Mouse (Mus musculus): ENCODE data around the gene Rhbdd3. TPM values are rescaled to one million over a fixed set of nuclear protein-coding genes. Genes with fewer than 3 reads are reported as not detected.

Rhbdd3 gene
- polyA plus RNA-seq (2014; fragmentation: Illumina TruSeq; extraction: RNeasy Lipid Tissue Mini Kit (QIAGEN cat#74804); ENCODE audit: low read depth, low replicate concordance) = 11.9 TPM

GRCm38 (mm10) chr11:5098736-5099542, at the start of gene Rhbdd3, which contains the start of gene Ewsr1:
Gene Rhbdd3, plus strand, starts transcription at chr11:5098926.
Gene Ewsr1, minus strand, starts transcription at chr11:5099266.

GRCm38 (mm10) chr11:5057856-5058641, 40.7 kb upstream of the Rhbdd3 start, which contains the start of gene Rasl10a:
Gene Rasl10a, plus strand, starts transcription at chr11:5058128.

GRCm38 (mm10) chr11:5065056-5065821, 33.5 kb upstream of the Rhbdd3 start, which contains the start of gene Gas2l1:
Gene Gas2l1, minus strand, starts transcription at chr11:5065327.

GRCm38 (mm10) chr11:5151680-5152337, 53.1 kb downstream of the Rhbdd3 start, which contains the start of gene Emid1:
Gene Emid1, minus strand, starts transcription at chr11:5152257.

Other genes with a start within 250 kb of the Rhbdd3 start
- gene Nf2, start 249.4 kb upstream of the Rhbdd3 start, polyA plus RNA-seq (2014; fragmentation: Illumina TruSeq; extraction: RNeasy Lipid Tissue Mini Kit (QIAGEN cat#74804); ENCODE audit: low read depth, low replicate concordance) = 138 TPM
- 4.2 TPM for gene Nipsnap1, start 225.0 kb upstream of the Rhbdd3 start, polyA plus RNA-seq (2014; fragmentation: Illumina TruSeq; extraction: RNeasy Lipid Tissue Mini Kit (QIAGEN cat#74804); ENCODE audit: low read depth, low replicate concordance)
- gene Thoc5, start 203.6 kb upstream of the Rhbdd3 start, polyA plus RNA-seq (2014; fragmentation: Illumina TruSeq; extraction: RNeasy Lipid Tissue Mini Kit (QIAGEN cat#74804); ENCODE audit: low read depth, low replicate concordance) = 35.7 TPM
- gene Nefh, start 150.9 kb upstream of the Rhbdd3 start, polyA plus RNA-seq (2014; fragmentation: Illumina TruSeq; extraction: RNeasy Lipid Tissue Mini Kit (QIAGEN cat#74804); ENCODE audit: low read depth, low replicate concordance) = 1.4 TPM
- 38.5 TPM for gene Ap1b1, start 112.1 kb upstream of the Rhbdd3 start, polyA plus RNA-seq (2014; fragmentation: Illumina TruSeq; extraction: RNeasy Lipid Tissue Mini Kit (QIAGEN cat#74804); ENCODE audit: low read depth, low replicate concordance)
- gene Rasl10a, start 40.8 kb upstream of the Rhbdd3 start, polyA plus RNA-seq (2014; fragmentation: Illumina TruSeq; extraction: RNeasy Lipid Tissue Mini Kit (QIAGEN cat#74804); ENCODE audit: low read depth, low replicate concordance) = 0.52 TPM
- gene Gas2l1, start 33.6 kb upstream of the Rhbdd3 start, polyA plus RNA-seq (2014; fragmentation: Illumina TruSeq; extraction: RNeasy Lipid Tissue Mini Kit (QIAGEN cat#74804); ENCODE audit: low read depth, low replicate concordance) = 8.9 TPM
- 359 TPM for gene Ewsr1, start 340 bp downstream of the Rhbdd3 start, polyA plus RNA-seq (2014; fragmentation: Illumina TruSeq; extraction: RNeasy Lipid Tissue Mini Kit (QIAGEN cat#74804); ENCODE audit: low read depth, low replicate concordance)
- gene Emid1, start 53.3 kb downstream of the Rhbdd3 start, polyA plus RNA-seq (2014; fragmentation: Illumina TruSeq; extraction: RNeasy Lipid Tissue Mini Kit (QIAGEN cat#74804); ENCODE audit: low read depth, low replicate concordance) = 0.35 TPM
- 2.7 TPM for gene Kremen1, start 162.6 kb downstream of the Rhbdd3 start, polyA plus RNA-seq (2014; fragmentation: Illumina TruSeq; extraction: RNeasy Lipid Tissue Mini Kit (QIAGEN cat#74804); ENCODE audit: low read depth, low replicate concordance)